ENCODE assay signal across 8 mouse cellular contexts in the genomic region with DNA sequence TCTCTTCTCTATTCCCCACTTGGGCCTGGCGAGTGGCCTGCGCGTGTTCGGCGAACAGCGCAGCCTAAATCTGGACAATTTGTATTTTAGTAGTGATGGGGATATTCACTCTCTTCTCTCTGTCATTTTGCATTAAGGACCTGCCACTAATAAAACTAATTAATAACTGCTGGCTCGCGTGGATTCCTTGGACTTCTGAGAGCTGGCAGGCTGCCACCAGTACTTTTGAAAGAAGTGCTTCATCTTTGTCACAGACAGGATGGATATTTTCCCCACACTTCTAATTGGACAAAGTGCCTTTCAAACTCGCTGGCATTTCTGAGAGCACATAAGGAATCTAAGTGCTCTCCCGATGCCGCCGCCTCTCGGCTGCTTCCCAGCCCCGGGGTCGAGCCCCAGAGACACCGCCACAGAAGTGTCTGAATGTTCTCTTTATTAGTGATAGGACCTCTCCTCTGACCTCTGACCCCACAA. TPM values are rescaled to one million over a fixed set of nuclear protein-coding genes. Genes with fewer than 3 reads are reported as not detected.
DNase-seq lines count a peak whose midpoint lies in the region; ATAC-seq lines count a peak whose summit lies in the region.
"Had no signal": no experiment of that assay in that cellular context is flagged by ENCODE, and none has a peak within 500 bp of the region (broad histone marks: within the 10 kb centered on the region; RNA-seq: fewer than 3 reads in every experiment).

No protein-coding gene starts in this region.

- no peaks in the 10 kb centered on the region for H3K27me3 ChIP-seq in limb, embryonic 11.5 days (ENCODE audit: control insufficient read depth, insufficient read depth, low read length)
- peaks cover 42% of the 10 kb centered on the region for H3K27me3 ChIP-seq in limb, embryonic 10.5 days (ENCODE audit: low read depth, poor library complexity, severe bottlenecking)
- H3K27me3 ChIP-seq in embryonic facial prominence, embryonic 10.5 days (replicated peaks; ENCODE audit: low read depth, poor library complexity, severe bottlenecking): 0 out of 2 replicates have a peak, but pooled peaks cover 5% of the 10 kb centered on the region

- H3K9me3 ChIP-seq in limb, embryonic 11.5 days (ENCODE audit: control insufficient read depth, low read length): no peaks in the 10 kb centered on the region
- H3K9me3 ChIP-seq in limb, embryonic 10.5 days (replicated peaks): no peaks in the 10 kb centered on the region
- no peaks in the 10 kb centered on the region for H3K9me3 ChIP-seq in embryonic facial prominence, embryonic 10.5 days
- H3K9me3 ChIP-seq: limb, embryonic 12.5 days had no signal

- no peaks in the 10 kb centered on the region for H3K36me3 ChIP-seq in limb, embryonic 11.5 days (ENCODE audit: control insufficient read depth, insufficient read depth, low read length)
- H3K36me3 ChIP-seq in limb, embryonic 10.5 days: no peaks in the 10 kb centered on the region
- no peaks in the 10 kb centered on the region for H3K36me3 ChIP-seq in embryonic facial prominence, embryonic 10.5 days (replicated peaks)
- H3K36me3 ChIP-seq: limb, embryonic 12.5 days had no signal

- WGBS in limb, embryonic 11.5 days: 21% methylated on average over 16 of the region's 16 CpGs
- WGBS in limb, embryonic 10.5 days: 27% methylated on average over 16 of the region's 16 CpGs
- 38% methylated on average over 16 of the region's 16 CpGs for WGBS in embryonic facial prominence, embryonic 10.5 days

- no peak overlapping the region for H3K9ac ChIP-seq in limb, embryonic 11.5 days (ENCODE audit: low read length)
- H3K9ac ChIP-seq: limb, embryonic 12.5 days had no signal

- peak; percentile 38 for DNase-seq in limb, embryonic 11.5 days (ENCODE audit: low spot score)
- no peak for DNase-seq in limb, embryonic 10.5 days (ENCODE audit: low spot score)
- DNase-seq in embryonic facial prominence, embryonic 10.5 days (ENCODE audit: low spot score): peak; percentile 33
- peak; percentile 23 for DNase-seq in kidney, adult 18-20 months
- DNase-seq in lung, postnatal 4 days: peak; percentile 37 to 53
- DNase-seq in left cerebral cortex, adult 18-20 months (ENCODE audit: low spot score in 2 of 2): no peak
- DNase-seq in thymus, postnatal 25 days: no peak

- H3K4me1 ChIP-seq in limb, embryonic 11.5 days (ENCODE audit: control insufficient read depth, insufficient read depth, low read length): peaks cover 11% of the 10 kb centered on the region
- peaks cover 20% of the 10 kb centered on the region for H3K4me1 ChIP-seq in limb, embryonic 10.5 days
- peaks cover 26% of the 10 kb centered on the region for H3K4me1 ChIP-seq in embryonic facial prominence, embryonic 10.5 days

- H3K4me3 ChIP-seq in limb, embryonic 11.5 days (ENCODE audit: low read depth, low read length): no peak overlapping the region
- H3K4me3 ChIP-seq in limb, embryonic 10.5 days: no peak overlapping the region
- H3K4me3 ChIP-seq in embryonic facial prominence, embryonic 10.5 days: no peak overlapping the region
- H3K4me3 ChIP-seq: limb, embryonic 12.5 days had no signal

- no peak for ATAC-seq in limb, embryonic 11.5 days (ENCODE audit: insufficient number of reproducible peaks, low FRiP score, low TSS enrichment, low read depth)

- no peak overlapping the region for H3K27ac ChIP-seq in limb, embryonic 11.5 days (replicated peaks; ENCODE audit: low read depth, low read length)
- H3K27ac ChIP-seq in limb, embryonic 10.5 days: no peak overlapping the region
- no peak overlapping the region for H3K27ac ChIP-seq in embryonic facial prominence, embryonic 10.5 days (replicated peaks)
- H3K27ac ChIP-seq: limb, embryonic 12.5 days had no signal

- H3K4me2 ChIP-seq in limb, embryonic 11.5 days (ENCODE audit: low read depth, severe bottlenecking): no peak overlapping the region
- H3K4me2 ChIP-seq: limb, embryonic 12.5 days had no signal

RNA-seq across cellular contexts. Expression of a gene that starts 41.9 kb away (rescaled TPM):
- polyA plus RNA-seq in limb, embryonic 11.5 days (2014; fragmentation: Nextera tagmentation; extraction: Ambion mirVana): 3.1 and 3.7 TPM in 2 replicates
- polyA plus RNA-seq in limb, embryonic 10.5 days (2016; fragmentation: Nextera tagmentation; extraction: Ambion mirVana): 2.3 and 3.8 TPM in 2 replicates
- 5.1 and 6.6 TPM in 2 replicates for polyA plus RNA-seq in embryonic facial prominence, embryonic 10.5 days (2016; fragmentation: Nextera tagmentation; extraction: Ambion mirVana)
- 10 to 100 TPM; 66.0 to 72.4 TPM for total RNA-seq in left cerebral cortex, adult 18-20 months (2021)

Comparison
In these comparisons a context has a peak if more than half of its experiments do, and no peak if none do; other contexts are left out.
1. DNase-seq: peak in limb, embryonic 11.5 days (single experiment), embryonic facial prominence, embryonic 10.5 days (single experiment), kidney, adult 18-20 months (single experiment) and lung, postnatal 4 days (2 of 2); none in limb, embryonic 10.5 days (single experiment), left cerebral cortex, adult 18-20 months (0 of 2) and thymus, postnatal 25 days (single experiment).